Mouse (Mus musculus): ENCODE results near the gene Msl1. TPM values are rescaled to one million over a fixed set of nuclear protein-coding genes. Genes with fewer than 3 reads are reported as not detected.

Msl1 gene
- polyA plus RNA-seq, 1 experiment from 2014 or later: 21.6 TPM

DNA sequence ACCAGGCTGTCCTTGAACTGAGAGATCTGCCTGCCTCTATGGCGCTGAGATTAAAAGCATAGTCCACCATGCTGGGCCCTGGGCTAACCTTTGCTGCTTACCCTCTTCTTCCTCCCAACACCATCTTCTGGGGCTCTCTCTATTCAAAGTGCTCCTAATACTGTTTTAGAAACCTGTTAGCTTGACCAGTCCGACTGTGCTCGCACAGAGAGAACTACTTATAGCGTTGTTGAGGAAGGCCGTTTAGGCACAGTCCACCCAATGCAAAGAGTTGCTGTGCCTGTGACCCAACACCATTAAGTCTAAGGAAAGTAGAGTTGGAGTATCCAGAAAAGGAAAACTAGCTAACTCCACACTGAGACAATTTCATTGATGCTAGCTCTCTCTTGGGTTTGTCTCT is 7.2 kb upstream of the Msl1 start:
- no peak for ATAC-seq (ENCODE audit: low FRiP score, low TSS enrichment)
- H3K27ac ChIP-seq (ENCODE audit: low read depth, low read length): peak overlapping the region; percentile 25; the same call in 1 of the 2 replicates
- H3K36me3 ChIP-seq (ENCODE audit: control insufficient read depth, insufficient read depth, low read length): no peaks in the 10 kb centered on the region; the same call in 1 of the 2 replicates
- H3K4me1 ChIP-seq (ENCODE audit: control insufficient read depth, insufficient read depth, low read length): peaks cover 53% of the 10 kb centered on the region
- no peaks in the 10 kb centered on the region for H3K9me3 ChIP-seq (ENCODE audit: control insufficient read depth, low read length)
- no peak overlapping the region for H3K9ac ChIP-seq (ENCODE audit: low read depth, low read length)
- no peaks in the 10 kb centered on the region for H3K27me3 ChIP-seq (ENCODE audit: control insufficient read depth, insufficient read depth, low read length)
- no peak overlapping the region for H3K4me2 ChIP-seq (replicated peaks; ENCODE audit: low read depth, low read length)
- no peak overlapping the region for H3K4me3 ChIP-seq (ENCODE audit: low read length)
- WGBS: 95% methylated on average over 5 of the region's 5 CpGs

DNA sequence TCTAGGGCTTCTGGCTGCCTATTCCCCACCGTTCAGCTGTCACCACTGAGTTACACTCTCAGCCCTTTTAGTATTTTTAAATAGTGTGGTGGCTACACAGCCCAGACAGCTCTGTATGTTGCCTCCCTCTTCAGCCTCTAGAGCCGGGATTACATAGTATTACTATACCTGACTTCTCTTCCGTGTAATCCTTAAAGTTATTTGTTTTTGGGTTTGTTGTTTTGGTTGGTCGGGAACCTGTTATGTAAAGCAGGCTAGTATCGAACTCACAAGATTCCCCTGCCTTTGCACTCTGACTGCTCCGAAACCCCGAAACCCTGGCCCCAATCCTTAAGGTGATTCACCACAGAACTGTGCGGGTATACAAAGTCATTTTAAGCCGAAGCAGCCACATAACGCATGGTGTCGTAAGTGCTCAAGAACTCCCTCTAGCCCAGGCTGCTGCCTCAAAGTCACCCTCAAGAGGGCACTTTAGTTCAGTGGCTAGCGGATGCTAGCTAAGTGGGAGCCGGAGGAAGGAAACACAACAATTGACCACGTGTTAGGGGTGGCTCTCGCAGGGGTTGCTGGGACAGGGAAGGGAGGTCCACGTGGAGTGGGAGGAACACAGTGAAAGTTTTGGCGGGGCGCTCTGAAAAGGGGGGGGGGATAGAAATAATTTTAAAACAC is 6.6 kb upstream of the Msl1 start:
- peaks cover 53% of the 10 kb centered on the region for H3K4me1 ChIP-seq (ENCODE audit: control insufficient read depth, insufficient read depth, low read length)
- peak overlapping the region; percentile 69 for H3K9ac ChIP-seq (ENCODE audit: low read depth, low read length)
- ATAC-seq (ENCODE audit: low FRiP score, low TSS enrichment): peak; percentile 81

DNA sequence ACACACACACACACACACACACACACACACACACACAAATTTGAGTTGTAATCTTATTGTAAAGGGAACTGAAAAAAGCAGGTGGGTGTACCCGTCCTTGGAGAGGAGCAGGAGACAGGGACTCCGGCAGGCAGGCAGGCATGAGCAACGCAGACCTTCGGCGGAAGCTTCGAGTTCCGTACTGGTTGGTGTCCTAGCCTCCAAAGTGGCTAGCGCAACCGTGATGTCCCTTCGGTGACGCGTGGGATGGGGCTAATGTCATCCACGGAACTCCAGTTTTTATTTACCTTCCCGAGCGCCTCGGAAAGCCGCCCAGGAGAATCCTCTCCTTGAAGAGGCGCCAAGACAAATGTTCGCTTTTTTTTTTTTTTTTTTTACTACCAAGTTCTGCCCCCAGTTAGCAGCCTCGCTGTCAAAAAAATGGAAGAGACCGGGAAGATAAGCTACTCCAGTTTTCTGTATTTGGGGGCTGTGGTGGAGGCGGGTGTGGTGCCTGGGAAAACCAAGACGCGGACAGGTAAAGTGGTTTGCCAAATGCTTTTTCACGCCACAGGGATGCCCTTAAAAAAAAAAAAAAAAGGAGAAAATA is 6.0 kb upstream of the Msl1 start:
- peak overlapping the region; percentile 50 for H3K4me3 ChIP-seq (ENCODE audit: low read length)
- peaks cover 50% of the 10 kb centered on the region for H3K4me1 ChIP-seq (ENCODE audit: control insufficient read depth, insufficient read depth, low read length)
- under 1% methylated on average over 25 of the region's 25 CpGs for WGBS
- no peaks in the 10 kb centered on the region for H3K27me3 ChIP-seq (ENCODE audit: control insufficient read depth, insufficient read depth, low read length)
- 0 out of 2 replicates have a peak, but pooled peaks have one; percentile 16 for ATAC-seq (ENCODE audit: low FRiP score, low TSS enrichment)
- peak overlapping the region; percentile 69 for H3K9ac ChIP-seq (ENCODE audit: low read depth, low read length)
- H3K4me2 ChIP-seq (replicated peaks; ENCODE audit: low read depth, low read length): peak overlapping the region; percentile 81
- 0 out of 2 replicates have a peak overlapping the region, but pooled peaks have one; percentile 59 for H3K27ac ChIP-seq (ENCODE audit: low read depth, low read length)
- no peaks in the 10 kb centered on the region for H3K9me3 ChIP-seq (ENCODE audit: control insufficient read depth, low read length)
- no peaks in the 10 kb centered on the region; the same call in 1 of the 2 replicates for H3K36me3 ChIP-seq (ENCODE audit: control insufficient read depth, insufficient read depth, low read length)

More for the DNA sequence above, 6.6 kb upstream of the Msl1 start:
- H3K4me3 ChIP-seq (ENCODE audit: low read length): peak overlapping the region; percentile 50
- H3K36me3 ChIP-seq (ENCODE audit: control insufficient read depth, insufficient read depth, low read length): no peaks in the 10 kb centered on the region; the same call in 1 of the 2 replicates
- H3K27me3 ChIP-seq (ENCODE audit: control insufficient read depth, insufficient read depth, low read length): no peaks in the 10 kb centered on the region
- 14% methylated on average over 18 of the region's 18 CpGs for WGBS
- H3K27ac ChIP-seq (ENCODE audit: low read depth, low read length): peak overlapping the region; percentile 25; the same call in 1 of the 2 replicates
- peak overlapping the region; percentile 81 for H3K4me2 ChIP-seq (replicated peaks; ENCODE audit: low read depth, low read length)
- no peaks in the 10 kb centered on the region for H3K9me3 ChIP-seq (ENCODE audit: control insufficient read depth, low read length)

DNA sequence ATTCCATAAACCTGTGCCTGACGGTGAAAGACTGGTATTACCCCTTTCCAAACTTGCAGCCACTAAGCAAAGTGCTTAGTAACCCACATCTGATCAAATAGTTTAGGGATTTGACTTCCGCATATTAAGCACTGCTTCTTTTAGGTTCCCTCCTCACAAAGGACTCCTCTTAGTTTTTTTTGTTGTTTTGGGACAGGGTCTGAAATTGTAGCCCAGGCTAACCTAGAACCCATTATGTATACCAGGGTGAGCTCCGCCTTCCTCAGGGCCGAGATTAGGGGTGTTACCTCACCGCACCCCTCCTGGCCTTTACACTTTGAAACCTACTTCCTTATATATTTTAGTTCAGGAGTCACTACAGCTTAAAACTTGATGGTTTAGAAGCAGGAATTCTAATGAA is 5.5 kb upstream of the Msl1 start:
- Histone ChIP-seq H3K9ac (ENCODE audit: low read depth, low read length) (0 out of 2 replicates have a peak overlapping the region, but pooled peaks have one; percentile 69), H3K27me3 (ENCODE audit: control insufficient read depth, insufficient read depth, low read length) (no peaks in the 10 kb centered on the region)
- WGBS: 42% methylated on average over 5 of the region's 5 CpGs

DNA sequence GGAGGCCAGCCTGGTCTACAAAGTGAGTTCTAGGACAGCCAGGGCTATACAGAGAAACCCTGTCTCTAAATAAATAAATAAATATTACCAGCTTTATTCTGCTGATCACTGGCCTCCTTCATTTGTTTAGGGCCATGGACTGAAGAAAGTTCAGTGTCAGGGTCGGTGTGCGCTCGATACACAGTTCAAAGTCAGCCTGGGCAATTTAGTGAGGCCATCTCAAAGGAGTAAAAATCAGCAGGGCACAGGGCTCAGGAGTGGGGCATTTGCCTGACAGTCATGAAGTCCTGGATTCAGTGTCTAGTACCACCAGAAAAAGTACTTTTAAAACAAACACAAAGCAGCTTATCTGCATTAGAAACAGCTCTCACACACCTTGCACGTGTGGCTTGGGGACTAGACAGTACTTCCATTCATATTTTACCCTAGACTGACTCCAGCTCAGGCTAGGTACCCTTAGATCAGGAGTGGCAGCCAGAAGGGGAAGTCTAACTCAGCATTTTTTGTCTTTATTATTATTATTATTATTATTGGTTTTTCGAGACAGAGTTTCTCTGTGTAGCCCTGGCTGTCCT is 4.6 kb upstream of the Msl1 start:
- Histone ChIP-seq H3K4me3 (ENCODE audit: low read length) (no peak overlapping the region), H3K9me3 (ENCODE audit: control insufficient read depth, low read length) (no peaks in the 10 kb centered on the region), H3K27ac (ENCODE audit: low read depth, low read length) (no peak overlapping the region), H3K9ac (ENCODE audit: low read depth, low read length) (no peak overlapping the region), H3K36me3 (ENCODE audit: control insufficient read depth, insufficient read depth, low read length) (no peaks in the 10 kb centered on the region; the same call in 1 of the 2 replicates), H3K4me1 (ENCODE audit: control insufficient read depth, insufficient read depth, low read length) (peaks cover 38% of the 10 kb centered on the region), H3K4me2 (replicated peaks; ENCODE audit: low read depth, low read length) (no peak overlapping the region), H3K27me3 (ENCODE audit: control insufficient read depth, insufficient read depth, low read length) (no peaks in the 10 kb centered on the region)
- no peak for ATAC-seq (ENCODE audit: low FRiP score, low TSS enrichment)
- WGBS: 85% methylated on average over 5 of the region's 5 CpGs

More for the DNA sequence above, 5.5 kb upstream of the Msl1 start:
- Histone ChIP-seq H3K9me3 (ENCODE audit: control insufficient read depth, low read length) (no peaks in the 10 kb centered on the region), H3K36me3 (ENCODE audit: control insufficient read depth, insufficient read depth, low read length) (no peaks in the 10 kb centered on the region; the same call in 1 of the 2 replicates), H3K4me1 (ENCODE audit: control insufficient read depth, insufficient read depth, low read length) (peaks cover 47% of the 10 kb centered on the region), H3K4me3 (ENCODE audit: low read length) (peak overlapping the region; percentile 50), H3K27ac (ENCODE audit: low read depth, low read length) (no peak overlapping the region), H3K4me2 (replicated peaks; ENCODE audit: low read depth, low read length) (peak overlapping the region; percentile 81)
- ATAC-seq (ENCODE audit: low FRiP score, low TSS enrichment): no peak

DNA sequence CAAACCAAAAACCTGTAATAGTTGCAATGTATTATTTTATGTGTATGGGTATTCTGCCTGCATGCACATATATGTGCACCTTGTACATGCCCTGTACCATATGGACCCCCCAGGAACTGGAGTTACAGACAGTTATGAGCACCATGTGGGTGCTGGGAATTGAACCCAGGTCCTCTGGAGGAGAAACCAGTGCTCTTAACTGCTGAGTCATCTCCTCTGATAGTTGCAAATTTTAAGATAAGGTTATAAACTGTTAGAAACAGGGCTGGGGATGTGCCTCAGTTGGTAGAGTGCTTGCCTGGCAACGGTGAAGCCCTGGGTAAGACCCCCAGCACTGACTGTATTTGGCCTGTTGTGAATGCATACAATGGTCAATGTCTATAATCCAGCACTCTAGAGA is 3.9 kb upstream of the Msl1 start:
- H3K9ac ChIP-seq (ENCODE audit: low read depth, low read length): no peak overlapping the region
- no peak overlapping the region for H3K4me3 ChIP-seq (ENCODE audit: low read length)
- no peak overlapping the region for H3K27ac ChIP-seq (ENCODE audit: low read depth, low read length)
- H3K4me1 ChIP-seq (ENCODE audit: control insufficient read depth, insufficient read depth, low read length): peaks cover 32% of the 10 kb centered on the region
- H3K27me3 ChIP-seq (ENCODE audit: control insufficient read depth, insufficient read depth, low read length): no peaks in the 10 kb centered on the region
- H3K9me3 ChIP-seq (ENCODE audit: control insufficient read depth, low read length): no peaks in the 10 kb centered on the region
- 82% methylated on average over 1 of the region's 1 CpGs for WGBS
- no peaks in the 10 kb centered on the region; the same call in 1 of the 2 replicates for H3K36me3 ChIP-seq (ENCODE audit: control insufficient read depth, insufficient read depth, low read length)
- no peak overlapping the region for H3K4me2 ChIP-seq (replicated peaks; ENCODE audit: low read depth, low read length)
- ATAC-seq (ENCODE audit: low FRiP score, low TSS enrichment): no peak

DNA sequence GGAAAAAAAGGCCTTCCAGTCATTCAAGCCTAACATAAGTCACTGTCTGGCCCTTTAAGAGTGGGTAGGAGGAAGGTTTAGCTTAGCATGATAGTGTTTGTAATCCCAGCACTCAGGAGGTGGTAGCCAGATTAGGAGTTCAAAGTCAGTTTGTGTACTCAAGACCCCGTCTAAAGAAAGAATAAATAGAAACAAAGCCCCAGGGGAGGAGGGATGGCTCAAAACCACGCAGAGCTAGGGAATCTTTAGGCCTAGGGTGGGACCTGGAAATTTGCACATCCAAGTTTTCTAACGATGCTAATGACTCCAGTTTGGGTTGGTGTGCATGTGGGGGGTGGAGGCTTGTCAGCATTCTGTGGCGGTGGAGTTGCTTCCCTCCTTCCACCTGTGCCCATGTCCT is 3.2 kb upstream of the Msl1 start:
- Histone ChIP-seq H3K36me3 (ENCODE audit: control insufficient read depth, insufficient read depth, low read length) (no peaks in the 10 kb centered on the region; the same call in 1 of the 2 replicates), H3K9ac (ENCODE audit: low read depth, low read length) (no peak overlapping the region), H3K4me3 (ENCODE audit: low read length) (no peak overlapping the region), H3K9me3 (ENCODE audit: control insufficient read depth, low read length) (no peaks in the 10 kb centered on the region), H3K27me3 (ENCODE audit: control insufficient read depth, insufficient read depth, low read length) (no peaks in the 10 kb centered on the region), H3K4me1 (ENCODE audit: control insufficient read depth, insufficient read depth, low read length) (peaks cover 27% of the 10 kb centered on the region), H3K4me2 (replicated peaks; ENCODE audit: low read depth, low read length) (no peak overlapping the region), H3K27ac (ENCODE audit: low read depth, low read length) (no peak overlapping the region)
- no peak for ATAC-seq (ENCODE audit: low FRiP score, low TSS enrichment)
- 17% methylated on average over 4 of the region's 4 CpGs for WGBS

DNA sequence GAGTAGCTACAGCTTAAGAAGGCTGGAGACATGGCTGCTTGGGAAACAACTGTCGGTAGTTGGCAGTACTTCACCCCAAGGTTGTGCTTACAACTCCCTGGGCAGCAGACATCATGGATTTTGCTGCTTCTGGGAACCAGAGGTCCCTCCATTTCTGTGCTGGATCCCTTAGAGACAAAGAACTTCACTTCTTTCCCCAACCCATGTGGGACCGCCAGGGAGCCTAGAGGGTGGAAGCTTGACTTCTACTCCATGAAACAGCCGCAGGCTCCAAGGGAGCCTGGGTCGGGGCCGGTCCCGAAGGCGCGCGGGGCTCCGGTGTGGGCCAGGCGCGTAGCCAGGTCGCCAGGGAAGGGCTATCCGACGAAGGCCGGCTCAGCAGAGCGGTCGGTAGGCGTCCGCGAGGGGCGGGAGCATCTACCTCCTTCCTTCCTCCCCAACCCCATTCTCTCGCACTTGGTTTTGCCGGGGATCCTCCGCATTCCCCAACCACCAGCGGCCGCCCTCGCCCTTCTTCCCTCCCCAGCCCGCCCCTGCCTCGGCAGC is 774 bp upstream of the Msl1 start:
- Histone ChIP-seq H3K9ac (ENCODE audit: low read depth, low read length) (peak overlapping the region; percentile 97), H3K36me3 (ENCODE audit: control insufficient read depth, insufficient read depth, low read length) (peaks cover 13% of the 10 kb centered on the region), H3K27ac (ENCODE audit: low read depth, low read length) (peak overlapping the region; percentile 99), H3K27me3 (ENCODE audit: control insufficient read depth, insufficient read depth, low read length) (no peaks in the 10 kb centered on the region), H3K4me1 (ENCODE audit: control insufficient read depth, insufficient read depth, low read length) (peaks cover 37% of the 10 kb centered on the region), H3K4me3 (ENCODE audit: low read length) (peak overlapping the region; percentile 100), H3K4me2 (replicated peaks; ENCODE audit: low read depth, low read length) (peak overlapping the region; percentile 59), H3K9me3 (ENCODE audit: control insufficient read depth, low read length) (no peaks in the 10 kb centered on the region)
- under 1% methylated on average over 23 of the region's 30 CpGs for WGBS
- ATAC-seq (ENCODE audit: low FRiP score, low TSS enrichment): peak; percentile 68

All from kidney, embryonic 14.5 days (tissue).